ENCODE assay signal across 30 mouse cellular contexts in genomic region chr12:111762620-111763280, GRCm38 (mm10). TPM values are rescaled to one million over a fixed set of nuclear protein-coding genes. Genes with fewer than 3 reads are reported as not detected.
DNase-seq lines count a peak whose midpoint lies in the region; ATAC-seq and TF ChIP-seq lines count a peak whose summit lies in the region.
"Had no signal": no experiment of that assay in that cellular context is flagged by ENCODE, and none has a peak within 500 bp of the region (broad histone marks: within the 10 kb centered on the region; RNA-seq: fewer than 3 reads in every experiment).

No protein-coding gene starts in this region.

- no peaks in the 10 kb centered on the region for H3K9me3 ChIP-seq in midbrain, embryonic 11.5 days (ENCODE audit: control insufficient read depth, low read length)
- no peaks in the 10 kb centered on the region for H3K9me3 ChIP-seq in midbrain, postnatal 0 days (ENCODE audit: low read length)
- H3K9me3 ChIP-seq: hindbrain, embryonic 10.5 days; hindbrain, embryonic 15.5 days; liver, embryonic 13.5 days; midbrain, embryonic 10.5 days; stomach, embryonic 15.5 days had no signal

- peaks cover 43% of the 10 kb centered on the region for H3K4me1 ChIP-seq in midbrain, embryonic 11.5 days (ENCODE audit: control insufficient read depth, insufficient read depth, low read length)
- H3K4me1 ChIP-seq in midbrain, postnatal 0 days (ENCODE audit: insufficient read depth, low read length), result peaks cover 21% of the 10 kb centered on the region
- peaks cover 45% of the 10 kb centered on the region for H3K4me1 ChIP-seq in olfactory bulb, adult 2 months (ENCODE audit: control insufficient read depth, insufficient read depth, low read length)

- TF ChIP-seq POLR2A in olfactory bulb, adult 2 months (IDR thresholded peaks at IDR 0.05; ENCODE audit: insufficient read depth, low read depth, low read length), result no peak

- no peaks in the 10 kb centered on the region for H3K27me3 ChIP-seq in midbrain, embryonic 11.5 days (ENCODE audit: control insufficient read depth, insufficient read depth, low read length)
- H3K27me3 ChIP-seq in midbrain, postnatal 0 days (ENCODE audit: insufficient read depth, low read length), result no peaks in the 10 kb centered on the region
- H3K27me3 ChIP-seq: hindbrain, embryonic 15.5 days; liver, embryonic 13.5 days; stomach, embryonic 15.5 days had no signal

- no peak for TF ChIP-seq CTCF in midbrain, postnatal 0 days (IDR thresholded peaks at IDR 0.05)
- no peak for TF ChIP-seq CTCF in olfactory bulb, adult 2 months (IDR thresholded peaks at IDR 0.05; ENCODE audit: insufficient read depth, low read depth, low read length)

- no peak overlapping the region for H3K27ac ChIP-seq in midbrain, embryonic 11.5 days (ENCODE audit: low read depth, low read length)
- H3K27ac ChIP-seq in midbrain, postnatal 0 days (ENCODE audit: low read depth, low read length), result no peak overlapping the region
- H3K27ac ChIP-seq in olfactory bulb, adult 2 months (ENCODE audit: insufficient read depth, low read depth, low read length), result peak overlapping the region; percentile 43
- H3K27ac ChIP-seq: hindbrain, embryonic 15.5 days; liver, embryonic 13.5 days; macrophage; stomach, embryonic 15.5 days had no signal

- H3K4me2 ChIP-seq in midbrain, embryonic 11.5 days, result no peak overlapping the region
- no peak overlapping the region for H3K4me2 ChIP-seq in midbrain, postnatal 0 days (ENCODE audit: low read depth, low read length, poor library complexity, severe bottlenecking)
- H3K4me2 ChIP-seq: hindbrain, embryonic 15.5 days; liver, embryonic 13.5 days; stomach, embryonic 15.5 days had no signal

- DNase-seq in layer of hippocampus, adult 9-11 months, result peak; percentile 35
- DNase-seq in layer of hippocampus, adult 11-12 months (ENCODE audit: low spot score), result no peak
- peak; percentile 67 for DNase-seq in midbrain, embryonic 11.5 days (ENCODE audit: low spot score, missing footprints)
- DNase-seq in midbrain, postnatal 0 days (ENCODE audit: low spot score), result no peak
- DNase-seq in brain, adult 2 months (ENCODE audit: low read depth, low spot score), result peak; percentile 81
- DNase-seq in frontal cortex, postnatal 25 days (ENCODE audit: low spot score in 2 of 2), result no peak
- DNase-seq: adrenal gland, adult 2 months; B cell, adult 2 months; cerebellum, adult 11 months; cerebellum, postnatal 36 days; heart, postnatal 14 days; kidney, adult 11 months; kidney, postnatal 14 days; layer of hippocampus, postnatal 36 days; liver, embryonic 13.5 days; lung, adult 18-20 months; retina, postnatal 1 day; thymus, adult 18-20 months; thymus, postnatal 25 days had no signal

- no peak for ATAC-seq in midbrain, embryonic 11.5 days (ENCODE audit: low FRiP score)
- ATAC-seq in midbrain, postnatal 0 days (ENCODE audit: low FRiP score), result no peak
- ATAC-seq: activated CD4-positive, CD25-positive, alpha-beta regulatory T cell, adult 4 months; forebrain, embryonic 14.5 days; inflammation-experienced regulatory T-cells, adult 6 months; lung, postnatal 0 days; midbrain, embryonic 16.5 days had no signal

- no peak overlapping the region for H3K4me3 ChIP-seq in midbrain, embryonic 11.5 days (ENCODE audit: low read depth, low read length)
- no peak overlapping the region for H3K4me3 ChIP-seq in midbrain, postnatal 0 days (ENCODE audit: low read depth, low read length)
- H3K4me3 ChIP-seq in olfactory bulb, adult 2 months (ENCODE audit: insufficient read depth, low read depth, low read length), result no peak overlapping the region
- H3K4me3 ChIP-seq: hindbrain, embryonic 10.5 days; hindbrain, embryonic 15.5 days; liver, embryonic 13.5 days; stomach, embryonic 15.5 days had no signal

- H3K9ac ChIP-seq in midbrain, embryonic 11.5 days (ENCODE audit: low read length), result no peak overlapping the region
- H3K9ac ChIP-seq in midbrain, postnatal 0 days (replicated peaks; ENCODE audit: low read length, poor library complexity, severe bottlenecking), result no peak overlapping the region
- H3K9ac ChIP-seq: hindbrain, embryonic 15.5 days; liver, embryonic 13.5 days; stomach, embryonic 15.5 days had no signal

- 92% methylated on average over 13 of the region's 13 CpGs for WGBS in midbrain, embryonic 11.5 days
- 92% methylated on average over 13 of the region's 13 CpGs for WGBS in midbrain, postnatal 0 days
- WGBS in olfactory bulb, adult 2 months, result 58% methylated on average over 13 of the region's 13 CpGs

- H3K36me3 ChIP-seq in midbrain, embryonic 11.5 days (ENCODE audit: control insufficient read depth, insufficient read depth, low read length), result no peaks in the 10 kb centered on the region
- no peaks in the 10 kb centered on the region; the same call in 1 of the 2 replicates for H3K36me3 ChIP-seq in midbrain, postnatal 0 days (ENCODE audit: insufficient read depth, low read length)
- H3K36me3 ChIP-seq: hindbrain, embryonic 15.5 days had no signal

RNA-seq across cellular contexts. Expression of gene Klc1, which starts 4.1 kb away (rescaled TPM):
- polyA plus RNA-seq in midbrain, embryonic 11.5 days (2014; fragmentation: Nextera tagmentation; extraction: Ambion mirVana), result 282 and 288 TPM in 2 replicates
- 509 and 579 TPM in 2 replicates for total RNA-seq in midbrain, postnatal 0 days (2014; rRNA removed)
- 653 and 669 TPM in 2 replicates for polyA plus RNA-seq in midbrain, postnatal 0 days (2015; fragmentation: Nextera tagmentation; extraction: Ambion mirVana)
- polyA plus RNA-seq in olfactory bulb, adult 2 months (2012; ENCODE audit: insufficient read depth, insufficient read length, low replicate concordance, missing spikeins), result 135 and 1,741 TPM in 2 replicates

RNA-seq across cellular contexts. Expression of gene Apopt1, which starts 49.7 kb away (rescaled TPM):
- 50.8 and 54.7 TPM in 2 replicates for polyA plus RNA-seq in midbrain, embryonic 11.5 days (2014; fragmentation: Nextera tagmentation; extraction: Ambion mirVana)
- total RNA-seq in midbrain, postnatal 0 days (2014; rRNA removed), result 17.9 and 27.8 TPM in 2 replicates
- polyA plus RNA-seq in midbrain, postnatal 0 days (2015; fragmentation: Nextera tagmentation; extraction: Ambion mirVana), result 63.1 and 67.0 TPM in 2 replicates
- not detected in 2 replicates for polyA plus RNA-seq in olfactory bulb, adult 2 months (2012; ENCODE audit: insufficient read depth, insufficient read length, low replicate concordance, missing spikeins)

RNA-seq across cellular contexts. Expression of gene Bag5, which starts 49.7 kb away (rescaled TPM):
- 62.2 and 64.1 TPM in 2 replicates for polyA plus RNA-seq in midbrain, embryonic 11.5 days (2014; fragmentation: Nextera tagmentation; extraction: Ambion mirVana)
- 28.7 and 43.5 TPM in 2 replicates for total RNA-seq in midbrain, postnatal 0 days (2014; rRNA removed)
- 68.7 and 70.8 TPM in 2 replicates for polyA plus RNA-seq in midbrain, postnatal 0 days (2015; fragmentation: Nextera tagmentation; extraction: Ambion mirVana)
- polyA plus RNA-seq in olfactory bulb, adult 2 months (2012; ENCODE audit: insufficient read depth, insufficient read length, low replicate concordance, missing spikeins), result not detected in 2 replicates

RNA-seq across cellular contexts. Expression of gene Xrcc3, which starts 50.9 kb away (rescaled TPM):
- 11.1 and 12.6 TPM in 2 replicates for polyA plus RNA-seq in midbrain, embryonic 11.5 days (2014; fragmentation: Nextera tagmentation; extraction: Ambion mirVana)
- 4.1 and 5.4 TPM in 2 replicates for total RNA-seq in midbrain, postnatal 0 days (2014; rRNA removed)
- polyA plus RNA-seq in midbrain, postnatal 0 days (2015; fragmentation: Nextera tagmentation; extraction: Ambion mirVana), result 1.7 and 2.5 TPM in 2 replicates
- not detected in 2 replicates for polyA plus RNA-seq in olfactory bulb, adult 2 months (2012; ENCODE audit: insufficient read depth, insufficient read length, low replicate concordance, missing spikeins)

RNA-seq across cellular contexts. Expression of gene Zfyve21, which starts 51.2 kb away (rescaled TPM):
- polyA plus RNA-seq in midbrain, embryonic 11.5 days (2014; fragmentation: Nextera tagmentation; extraction: Ambion mirVana), result 63.7 and 64.1 TPM in 2 replicates
- 30.6 and 30.9 TPM in 2 replicates for total RNA-seq in midbrain, postnatal 0 days (2014; rRNA removed)
- 29.7 and 37.2 TPM in 2 replicates for polyA plus RNA-seq in midbrain, postnatal 0 days (2015; fragmentation: Nextera tagmentation; extraction: Ambion mirVana)
- polyA plus RNA-seq in olfactory bulb, adult 2 months (2012; ENCODE audit: insufficient read depth, insufficient read length, low replicate concordance, missing spikeins), result not detected in 2 replicates

Comparison
In these comparisons a context has a peak if more than half of its experiments do, and no peak if none do; other contexts are left out.
1. DNase-seq: peak in layer of hippocampus, adult 9-11 months (single experiment), midbrain, embryonic 11.5 days (single experiment) and brain, adult 2 months (single experiment); none in layer of hippocampus, adult 11-12 months (single experiment), midbrain, postnatal 0 days (single experiment) and frontal cortex, postnatal 25 days (0 of 2).
2. RNA of gene Apopt1, which starts 49.7 kb away (polyA plus RNA-seq): 63.1 to 67.0 TPM in midbrain, postnatal 0 days and 50.8 to 54.7 TPM in midbrain, embryonic 11.5 days; not detected in olfactory bulb, adult 2 months; every median in the first group is over 10 times any median in the second.